ENCODE assay signal across 26 mouse cellular contexts in the genomic region with DNA sequence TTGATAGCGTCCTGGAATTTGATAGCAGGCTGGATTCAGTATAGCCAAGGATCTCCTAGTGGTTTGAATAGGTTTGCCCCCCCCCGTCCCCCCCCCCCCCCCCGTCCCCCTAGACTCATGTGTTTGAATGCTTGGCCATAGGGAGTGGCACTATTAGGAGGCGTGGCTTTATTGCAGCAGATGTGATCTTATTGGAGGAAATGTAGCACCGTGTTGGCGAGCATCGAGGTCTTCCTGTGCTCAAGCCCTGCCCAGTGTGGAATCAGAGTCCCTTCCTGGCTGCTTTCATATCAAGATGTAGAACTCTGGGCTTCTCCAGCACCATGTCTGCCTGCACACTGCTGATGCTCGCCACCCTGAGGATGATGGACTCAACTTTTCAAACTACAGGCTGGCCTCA. TPM values are rescaled to one million over a fixed set of nuclear protein-coding genes. Genes with fewer than 3 reads are reported as not detected.
DNase-seq lines count a peak whose midpoint lies in the region; ATAC-seq and TF ChIP-seq lines count a peak whose summit lies in the region.
"Had no signal": no experiment of that assay in that cellular context is flagged by ENCODE, and none has a peak within 500 bp of the region (broad histone marks: within the 10 kb centered on the region; RNA-seq: fewer than 3 reads in every experiment).

No protein-coding gene starts in this region.

- peak; percentile 30 for DNase-seq in forebrain, embryonic 11.5 days (ENCODE audit: low spot score)
- DNase-seq in kidney, adult 11 months = no peak
- DNase-seq in ZHBTc4 (ENCODE audit: low read depth, low spot score) = peak; percentile 76
- DNase-seq in testis, postnatal 14 days (ENCODE audit: low spot score) = no peak
- no peak for DNase-seq in heart, adult 8-10 months (ENCODE audit: low spot score)
- DNase-seq: adrenal gland, postnatal 14 days; cerebellum, adult 8-10 months; gastrocnemius, adult 2 months; heart, postnatal 36 days; kidney, postnatal 4 days; liver; midbrain, embryonic 14.5 days; right cerebral cortex, adult 18-20 months; right cerebral cortex, postnatal 4 days; thymus, adult 18-20 months; thymus, postnatal 4 days had no signal

- H3K36me3 ChIP-seq in forebrain, embryonic 11.5 days (ENCODE audit: control insufficient read depth, insufficient read depth, low read length) = no peaks in the 10 kb centered on the region
- no peaks in the 10 kb centered on the region for H3K36me3 ChIP-seq in forebrain, embryonic 13.5 days (ENCODE audit: poor library complexity, severe bottlenecking)
- H3K36me3 ChIP-seq in kidney, embryonic 16.5 days (ENCODE audit: insufficient read depth, low read length) = no peaks in the 10 kb centered on the region
- H3K36me3 ChIP-seq in E14TG2a.4 (ENCODE audit: insufficient read depth, low read length) = no peaks in the 10 kb centered on the region
- H3K36me3 ChIP-seq: heart, embryonic 15.5 days; kidney, embryonic 15.5 days; liver, embryonic 15.5 days had no signal

- no peak for TF ChIP-seq CTCF in E14TG2a.4 (conservative IDR thresholded peaks at IDR 0.05; ENCODE audit: low read length)

- WGBS in forebrain, embryonic 11.5 days = 70% methylated on average over 6 of the region's 8 CpGs
- WGBS in forebrain, embryonic 13.5 days = 53% methylated on average over 8 of the region's 8 CpGs
- WGBS in kidney, embryonic 16.5 days = 46% methylated on average over 7 of the region's 8 CpGs

- H3K4me1 ChIP-seq in forebrain, embryonic 11.5 days (replicated peaks; ENCODE audit: control insufficient read depth, insufficient read depth, low read length) = peaks cover 24% of the 10 kb centered on the region
- peaks cover 36% of the 10 kb centered on the region for H3K4me1 ChIP-seq in forebrain, embryonic 13.5 days
- H3K4me1 ChIP-seq in kidney, embryonic 16.5 days (ENCODE audit: insufficient read depth, low read length) = peaks cover 6% of the 10 kb centered on the region
- peaks cover 68% of the 10 kb centered on the region for H3K4me1 ChIP-seq in E14TG2a.4 (replicated peaks; ENCODE audit: low read depth, low read length)
- H3K4me1 ChIP-seq: heart, embryonic 15.5 days; liver, embryonic 15.5 days had no signal

- no peak overlapping the region for H3K27ac ChIP-seq in forebrain, embryonic 11.5 days (ENCODE audit: low read depth, low read length)
- H3K27ac ChIP-seq in forebrain, embryonic 13.5 days = no peak overlapping the region
- H3K27ac ChIP-seq in kidney, embryonic 16.5 days (ENCODE audit: low read length) = no peak overlapping the region
- H3K27ac ChIP-seq: gastrocnemius, adult 2 months; heart, embryonic 15.5 days; kidney, embryonic 15.5 days; left cerebral cortex, adult 2 months; liver, embryonic 15.5 days had no signal

- no peak overlapping the region for H3K4me2 ChIP-seq in forebrain, embryonic 11.5 days (ENCODE audit: low read depth, low read length, severe bottlenecking)
- no peak overlapping the region for H3K4me2 ChIP-seq in forebrain, embryonic 13.5 days
- no peak overlapping the region for H3K4me2 ChIP-seq in kidney, embryonic 16.5 days (replicated peaks; ENCODE audit: low read depth, low read length)
- H3K4me2 ChIP-seq: heart, embryonic 15.5 days; kidney, embryonic 15.5 days; liver, embryonic 15.5 days had no signal

- H3K9me3 ChIP-seq in forebrain, embryonic 11.5 days (ENCODE audit: control insufficient read depth, low read length) = no peaks in the 10 kb centered on the region
- no peaks in the 10 kb centered on the region for H3K9me3 ChIP-seq in forebrain, embryonic 13.5 days (replicated peaks)
- no peaks in the 10 kb centered on the region for H3K9me3 ChIP-seq in kidney, embryonic 16.5 days (ENCODE audit: low read length)
- H3K9me3 ChIP-seq in E14TG2a.4 (ENCODE audit: low read length) = peaks cover 23% of the 10 kb centered on the region
- H3K9me3 ChIP-seq: heart, embryonic 15.5 days; kidney, embryonic 15.5 days; liver, embryonic 15.5 days had no signal

- H3K9ac ChIP-seq in forebrain, embryonic 11.5 days (ENCODE audit: low read length) = no peak overlapping the region
- no peak overlapping the region for H3K9ac ChIP-seq in forebrain, embryonic 13.5 days
- no peak overlapping the region for H3K9ac ChIP-seq in kidney, embryonic 16.5 days (replicated peaks; ENCODE audit: low read length)
- H3K9ac ChIP-seq: heart, embryonic 15.5 days; kidney, embryonic 15.5 days; liver, embryonic 15.5 days had no signal

- H3K27me3 ChIP-seq in forebrain, embryonic 11.5 days (ENCODE audit: control insufficient read depth, insufficient read depth, low read length) = no peaks in the 10 kb centered on the region
- H3K27me3 ChIP-seq in forebrain, embryonic 13.5 days = no peaks in the 10 kb centered on the region
- H3K27me3 ChIP-seq in kidney, embryonic 16.5 days (ENCODE audit: insufficient read depth, low read length) = no peaks in the 10 kb centered on the region
- H3K27me3 ChIP-seq in E14TG2a.4 (ENCODE audit: insufficient read depth, low read length) = no peaks in the 10 kb centered on the region
- H3K27me3 ChIP-seq: heart, embryonic 15.5 days; liver, embryonic 15.5 days had no signal

- H3K4me3 ChIP-seq in forebrain, embryonic 11.5 days (ENCODE audit: low read depth, low read length) = no peak overlapping the region
- no peak overlapping the region for H3K4me3 ChIP-seq in forebrain, embryonic 13.5 days
- H3K4me3 ChIP-seq in kidney, embryonic 16.5 days (ENCODE audit: low read length) = no peak overlapping the region
- peak overlapping the region; percentile 37 for H3K4me3 ChIP-seq in E14TG2a.4 (replicated peaks; ENCODE audit: low read length)
- H3K4me3 ChIP-seq: gastrocnemius, adult 2 months; heart, embryonic 15.5 days; kidney, embryonic 15.5 days; left cerebral cortex, adult 2 months; liver, embryonic 15.5 days; myocyte had no signal

- no peak for ATAC-seq in forebrain, embryonic 11.5 days (replicated peaks; ENCODE audit: low FRiP score)
- ATAC-seq in forebrain, embryonic 13.5 days = no peak
- 0 out of 2 replicates have a peak, but pooled peaks have one; percentile 46 for ATAC-seq in kidney, embryonic 16.5 days (ENCODE audit: low FRiP score, low TSS enrichment)
- ATAC-seq: inflammation-experienced regulatory T-cells, adult 6 months had no signal

RNA-seq across cellular contexts. Expression of gene Enc1, which starts 20.6 kb away (rescaled TPM):
- 17.9 and 20.8 TPM in 2 replicates for polyA plus RNA-seq in forebrain, embryonic 11.5 days (2014; fragmentation: Nextera tagmentation; extraction: Ambion mirVana)
- 44.4 and 45.2 TPM in 2 replicates for polyA plus RNA-seq in forebrain, embryonic 13.5 days (2015; fragmentation: Nextera tagmentation; extraction: Ambion mirVana)
- polyA plus RNA-seq in kidney, embryonic 16.5 days (2015; fragmentation: Nextera tagmentation; extraction: Ambion mirVana) = 13.7 and 14.3 TPM in 2 replicates
- 1 to 10 TPM; 3.6 to 7.0 (median 4.7) TPM for total RNA-seq in heart, adult 8-10 months (2022)
- total RNA-seq: MEL had no signal

Comparison
In these comparisons a context has a peak if more than half of its experiments do, and no peak if none do; other contexts are left out.
1. DNase-seq: peak in forebrain, embryonic 11.5 days (single experiment) and ZHBTc4 (single experiment); none in kidney, adult 11 months (single experiment), testis, postnatal 14 days (single experiment) and heart, adult 8-10 months (single experiment).